Mouse (Mus musculus) stomach, embryonic 16.5 days (tissue): ENCODE results near the gene Aatk. TPM values are rescaled to one million over a fixed set of nuclear protein-coding genes. Genes with fewer than 3 reads are reported as not detected.

Experiments
- ATAC-seq: fragments of 200-750 bp; cut with Nextera tagmentation; 2 replicates; pipeline ENCODE4 v1.8.0; 2017; ENCODE audit warnings: moderate number of reproducible peaks, moderate TSS enrichment; ENCODE audit not compliant: insufficient read depth, low FRiP score
- H3K27ac ChIP-seq: fragments of 300-500 bp; sonication (generic); 2 replicates; pipeline ENCODE4 v1.5.1; 2014; ENCODE audit warnings: low read length
- H3K27me3 ChIP-seq: fragments of 300-500 bp; sonication (generic); 2 replicates; pipeline ENCODE4 v1.6.1; 2014; ENCODE audit warnings: low read length, control low read depth, mixed read lengths; ENCODE audit not compliant: control insufficient read depth, insufficient read depth
- H3K36me3 ChIP-seq: fragments of 300-500 bp; sonication (generic); 2 replicates; pipeline ENCODE4 v1.6.1; 2014; ENCODE audit warnings: low read length; ENCODE audit not compliant: control insufficient read depth, insufficient read depth
- H3K4me1 ChIP-seq: fragments of 300-500 bp; sonication (generic); 2 replicates; pipeline ENCODE4 v1.6.1; 2014; ENCODE audit warnings: low read length, control low read depth, mixed read lengths; ENCODE audit not compliant: control insufficient read depth, insufficient read depth
- H3K4me2 ChIP-seq: fragments of 300-500 bp; sonication (generic); 2 replicates; pipeline ENCODE4 v1.6.1; 2014; ENCODE audit warnings: low read depth, low read length, mixed read lengths
- H3K4me3 ChIP-seq: fragments of 300-500 bp; sonication (generic); replicated peaks from 2 replicates; pipeline ENCODE4 v1.5.1; 2014; ENCODE audit warnings: mild to moderate bottlenecking, low read length
- H3K9ac ChIP-seq: fragments of 300-500 bp; sonication (generic); 2 replicates; pipeline ENCODE4 v1.6.1; 2014; ENCODE audit warnings: low read length
- H3K9me3 ChIP-seq: fragments of 300-500 bp; sonication (generic); replicated peaks from 2 replicates; pipeline ENCODE4 v1.6.1; 2016; ENCODE audit warnings: low read length, control low read depth; ENCODE audit not compliant: control insufficient read depth
- WGBS: fragments of 180-500 bp; shearing (Covaris S2); extraction: QIAGEN DNeasy Blood & Tissue Kit; methylation state at CpG from one replicate; pipeline ENCODE4 v1.1.7; 2014; 5-methylcytosine and 5-hydroxymethylcytosine counted together
- polyA plus RNA-seq: library from polyadenylated mRNA; unstranded; fragments of >200 nt; fragmentation: Nextera tagmentation; extraction: Ambion mirVana; gene quantifications from 2 replicates; pipeline ENCODE4 v1.2.1, GENCODE M21; 2015

Aatk gene
- polyA plus RNA-seq, 1 experiment from 2014 or later = 3.3 TPM

- Histone ChIP-seq H3K9ac (no peak overlapping the region; the same call in 1 of the 2 replicates), H3K4me3 (no peak overlapping the region), H3K9me3 (no peaks in the 10 kb centered on the region), H3K36me3 (peaks cover 6% of the 10 kb centered on the region; the same call in 1 of the 2 replicates), H3K4me1 (peaks cover 7% of the 10 kb centered on the region), H3K27me3 (no peaks in the 10 kb centered on the region), H3K27ac (no peak overlapping the region), H3K4me2 (no peak overlapping the region)
- WGBS = 71% methylated on average over 10 of the region's 10 CpGs
- ATAC-seq = no peak
These were observed 67.2 kb downstream of the Aatk start for GRCm38 (mm10) chr11:119979596-119980385.

DNA sequence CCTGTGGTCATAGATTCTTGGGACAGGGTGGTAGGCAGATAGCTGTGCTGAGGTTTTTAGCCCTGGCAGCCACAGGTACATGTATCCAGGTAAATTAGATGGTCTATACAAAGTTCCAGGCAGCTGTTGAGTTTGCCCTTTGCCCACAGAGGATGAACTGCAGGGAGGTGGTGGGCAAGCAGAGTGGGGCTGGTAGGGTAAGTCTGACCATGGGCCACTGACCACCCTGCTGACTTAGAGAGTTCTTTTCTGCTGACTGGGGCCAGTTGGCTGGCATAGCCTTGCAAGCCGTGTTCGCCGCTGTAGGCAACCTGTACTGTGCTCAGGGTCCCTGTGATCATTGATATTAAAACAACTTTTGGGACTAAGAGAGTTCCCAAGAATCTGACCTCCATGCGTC lies 68.3 kb downstream of the Aatk start:
- Histone ChIP-seq H3K4me1 (peaks cover 7% of the 10 kb centered on the region), H3K36me3 (peaks cover under 1% of the 10 kb centered on the region; the same call in 1 of the 2 replicates), H3K9ac (no peak overlapping the region), H3K9me3 (no peaks in the 10 kb centered on the region), H3K4me3 (no peak overlapping the region), H3K4me2 (no peak overlapping the region), H3K27me3 (no peaks in the 10 kb centered on the region), H3K27ac (no peak overlapping the region)
- ATAC-seq = no peak
- WGBS = 93% methylated on average over 4 of the region's 4 CpGs

DNA sequence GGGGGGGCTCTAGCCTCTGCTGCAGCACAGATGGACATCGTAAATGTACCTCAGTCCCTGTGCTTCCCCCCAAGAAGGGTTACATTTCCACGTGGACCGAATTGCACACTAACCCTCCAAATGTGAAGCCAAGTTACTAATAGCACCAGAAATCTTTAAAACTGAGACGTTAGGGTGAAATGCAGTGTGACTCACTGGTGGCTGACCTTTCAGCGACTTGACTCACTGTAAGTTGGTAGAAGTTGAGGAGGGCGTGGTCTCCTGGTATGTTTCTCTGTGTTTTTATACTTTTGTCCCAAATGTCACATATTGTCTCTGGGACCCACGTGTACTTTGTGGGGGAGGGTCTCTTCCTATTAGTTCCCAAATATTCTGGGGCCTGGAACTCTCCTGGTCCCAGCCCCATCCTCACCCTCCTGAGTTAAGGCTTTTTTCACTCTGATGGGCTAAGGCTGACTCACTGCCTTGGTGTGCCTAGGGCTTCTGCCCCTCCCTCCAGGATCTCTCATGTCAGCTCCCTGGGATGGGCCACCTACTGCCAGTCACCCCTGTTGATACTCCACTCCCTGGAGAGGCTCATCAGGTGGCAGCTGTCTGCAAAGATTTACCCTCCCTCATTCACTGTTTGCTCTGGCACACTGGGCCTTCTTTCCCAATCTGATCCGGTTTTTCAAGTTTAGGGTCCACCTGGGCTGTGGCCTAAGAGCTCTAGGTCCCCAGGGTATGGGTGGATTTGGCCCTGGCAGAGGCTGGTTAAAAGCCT lies 71.0 kb downstream of the Aatk start:
- Histone ChIP-seq H3K9ac (no peak overlapping the region), H3K4me1 (peaks cover 7% of the 10 kb centered on the region), H3K4me2 (no peak overlapping the region), H3K27ac (peak overlapping the region; percentile 90), H3K9me3 (no peaks in the 10 kb centered on the region), H3K4me3 (no peak overlapping the region), H3K27me3 (no peaks in the 10 kb centered on the region), H3K36me3 (no peaks in the 10 kb centered on the region)
- ATAC-seq = peak; percentile 86
- 58% methylated on average over 8 of the region's 8 CpGs for WGBS

- WGBS = 71% methylated on average over 4 of the region's 4 CpGs
- ATAC-seq = no peak
- no peak overlapping the region for H3K4me3 ChIP-seq
- no peak overlapping the region for H3K4me2 ChIP-seq
- no peak overlapping the region for H3K9ac ChIP-seq
- no peaks in the 10 kb centered on the region for H3K36me3 ChIP-seq
- H3K4me1 ChIP-seq = no peaks in the 10 kb centered on the region
- peak overlapping the region; percentile 74 for H3K27ac ChIP-seq
- no peaks in the 10 kb centered on the region for H3K27me3 ChIP-seq
- no peaks in the 10 kb centered on the region for H3K9me3 ChIP-seq
These were observed 73.2 kb downstream of the Aatk start for GRCm38 (mm10) chr11:119973789-119974188.

DNA sequence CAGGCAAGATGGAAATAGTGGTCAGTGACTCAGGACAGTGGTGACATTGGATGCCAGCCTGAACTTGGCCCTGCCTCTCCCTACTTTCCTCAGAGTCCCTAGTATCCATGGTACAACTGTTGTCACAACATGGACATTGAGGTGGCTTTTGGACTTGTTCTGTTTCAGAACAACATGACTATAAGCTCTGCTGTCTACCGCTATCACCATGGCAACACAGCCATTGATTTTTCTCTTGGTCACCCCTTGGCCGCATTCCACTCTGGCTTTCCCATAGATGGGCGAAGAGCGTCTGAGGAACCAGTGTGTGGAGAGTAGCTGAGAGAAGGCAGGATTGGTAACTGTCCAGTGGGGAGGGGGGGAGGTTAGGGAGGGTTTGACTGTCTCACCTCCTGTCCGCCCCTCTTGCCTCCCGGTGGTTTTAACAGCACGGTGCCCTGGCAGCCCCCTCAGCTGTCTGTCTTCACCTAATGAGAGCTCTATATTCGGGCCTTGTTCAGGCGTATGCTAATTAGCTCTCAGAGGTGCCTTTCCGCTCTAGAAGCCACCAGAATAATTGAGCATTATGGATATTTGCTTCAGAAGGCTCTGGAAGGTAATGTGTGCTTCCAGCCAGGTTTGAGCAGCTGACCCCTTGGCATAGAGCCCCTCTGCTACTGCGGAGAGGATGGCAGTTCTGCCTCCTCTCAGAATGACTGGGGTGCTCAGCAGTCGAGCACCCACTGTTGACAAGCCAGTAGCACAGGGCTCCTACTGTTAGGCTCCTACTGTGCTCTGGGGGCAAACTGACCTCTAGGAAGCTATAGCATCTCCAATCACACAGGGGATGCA lies 76.7 kb downstream of the Aatk start:
- H3K4me3 ChIP-seq = no peak overlapping the region
- no peaks in the 10 kb centered on the region for H3K9me3 ChIP-seq
- H3K27ac ChIP-seq = no peak overlapping the region
- no peak overlapping the region for H3K9ac ChIP-seq
- no peak for ATAC-seq
- H3K4me1 ChIP-seq = no peaks in the 10 kb centered on the region
- 65% methylated on average over 12 of the region's 12 CpGs for WGBS
- no peaks in the 10 kb centered on the region for H3K27me3 ChIP-seq
- no peaks in the 10 kb centered on the region for H3K36me3 ChIP-seq
- H3K4me2 ChIP-seq = no peak overlapping the region

DNA sequence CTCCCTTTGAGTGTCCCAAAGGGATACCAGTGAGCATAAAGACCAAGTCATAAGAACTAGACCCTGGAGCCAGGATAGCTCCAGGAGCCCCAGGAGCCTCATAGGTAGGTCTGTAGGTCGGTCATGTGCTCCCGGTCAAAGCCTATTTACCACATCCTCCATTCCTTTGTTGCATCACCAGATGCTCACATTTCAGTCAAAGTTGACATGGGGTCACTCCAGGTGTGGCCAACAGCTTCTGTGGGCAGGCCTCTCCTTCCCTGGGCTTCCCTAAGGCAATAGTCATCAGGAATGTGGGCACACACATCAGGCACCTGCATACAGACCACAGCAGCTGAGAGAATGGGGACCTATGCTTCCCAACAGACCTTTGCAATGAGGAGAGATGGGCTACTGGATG lies 79.1 kb downstream of the Aatk start:
- no peaks in the 10 kb centered on the region for H3K4me1 ChIP-seq
- no peaks in the 10 kb centered on the region for H3K9me3 ChIP-seq
- H3K9ac ChIP-seq = no peak overlapping the region
- H3K36me3 ChIP-seq = no peaks in the 10 kb centered on the region
- ATAC-seq = no peak
- H3K4me3 ChIP-seq = no peak overlapping the region
- no peak overlapping the region for H3K4me2 ChIP-seq
- H3K27ac ChIP-seq = no peak overlapping the region
- 81% methylated on average over 2 of the region's 2 CpGs for WGBS
- H3K27me3 ChIP-seq = no peaks in the 10 kb centered on the region

DNA sequence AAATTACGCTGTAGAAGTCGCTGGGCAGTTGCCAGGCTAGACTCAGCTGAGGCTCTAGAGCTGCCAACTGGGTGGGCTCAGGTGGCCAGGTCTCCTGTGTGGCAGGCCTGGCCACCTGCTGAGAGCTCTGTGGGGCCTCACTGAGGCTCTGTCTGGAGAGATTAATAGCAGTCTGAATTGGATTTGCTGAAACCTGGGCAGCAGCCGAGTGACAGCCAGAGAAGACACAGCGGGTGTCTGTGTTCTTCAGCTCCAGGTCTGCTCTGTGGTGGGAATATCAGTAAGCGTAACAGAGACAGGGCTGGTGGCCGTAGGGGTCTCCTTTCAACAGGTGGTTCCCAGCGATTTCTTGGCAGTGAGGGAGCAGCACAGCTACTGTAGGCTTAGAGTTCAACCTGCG lies 79.6 kb downstream of the Aatk start:
- no peak overlapping the region for H3K4me3 ChIP-seq
- no peaks in the 10 kb centered on the region for H3K9me3 ChIP-seq
- WGBS = 76% methylated on average over 8 of the region's 8 CpGs
- no peak overlapping the region for H3K4me2 ChIP-seq
- H3K36me3 ChIP-seq = no peaks in the 10 kb centered on the region
- no peak overlapping the region for H3K9ac ChIP-seq
- no peak overlapping the region for H3K27ac ChIP-seq
- ATAC-seq = no peak
- no peaks in the 10 kb centered on the region for H3K27me3 ChIP-seq
- no peaks in the 10 kb centered on the region for H3K4me1 ChIP-seq

GRCm38 (mm10) chr11:119966294-119966693 lies 80.7 kb downstream of the Aatk start:
- Histone ChIP-seq H3K9ac (no peak overlapping the region), H3K4me2 (no peak overlapping the region), H3K9me3 (no peaks in the 10 kb centered on the region), H3K4me3 (no peak overlapping the region), H3K4me1 (no peaks in the 10 kb centered on the region), H3K27ac (no peak overlapping the region), H3K36me3 (no peaks in the 10 kb centered on the region), H3K27me3 (no peaks in the 10 kb centered on the region)
- WGBS = 73% methylated on average over 6 of the region's 6 CpGs
- peak; percentile 22; the same call in 1 of the 2 replicates for ATAC-seq
